ENCODE assay signal across 8 mouse cellular contexts in the genomic region with DNA sequence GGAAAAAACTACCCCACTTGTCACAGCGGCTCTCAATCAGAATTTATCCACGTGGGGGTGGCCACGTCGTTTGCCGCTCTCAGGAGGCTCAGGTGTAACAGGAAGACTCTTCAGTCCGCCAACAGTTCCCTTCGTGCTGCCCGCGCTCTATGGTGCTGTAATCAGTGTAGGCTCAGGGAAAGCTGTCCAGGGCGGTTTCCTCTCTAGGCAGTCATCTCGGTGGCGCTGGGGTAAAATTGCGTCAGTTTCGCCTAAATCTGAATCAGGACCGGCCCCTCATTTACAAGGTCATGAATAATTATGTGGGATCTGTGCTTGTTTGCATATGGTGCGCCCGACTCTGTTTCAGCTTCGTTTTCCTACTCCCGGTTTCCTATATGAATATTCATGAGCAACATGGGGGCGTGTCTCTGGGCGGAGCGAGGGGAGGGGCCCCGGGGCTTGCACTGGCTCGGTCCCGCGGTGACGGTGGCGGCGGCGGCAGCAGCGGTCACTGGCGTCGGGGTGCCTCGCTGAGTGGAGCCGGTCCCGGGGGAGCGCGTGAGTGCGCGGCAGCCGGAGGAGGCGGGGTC. TPM values are rescaled to one million over a fixed set of nuclear protein-coding genes. Genes with fewer than 3 reads are reported as not detected.
DNase-seq lines count a peak whose midpoint lies in the region; ATAC-seq lines count a peak whose summit lies in the region.

A gene (plus strand): TSS at position 427 of the 572 bp plus-strand sequence.

- ATAC-seq in hindbrain, embryonic 16.5 days, result peak; percentile 90

- H3K9me3 ChIP-seq in hindbrain, embryonic 16.5 days (ENCODE audit: control insufficient read depth, low read length), result no peaks in the 10 kb centered on the region

- DNase-seq in WW6 (ENCODE audit: low read depth, low spot score), result peak; percentile 74
- peak; percentile 81 to 90 for DNase-seq in cerebellum, postnatal 4 days (ENCODE audit: low spot score in 2 of 2)
- DNase-seq in gastrocnemius, adult 18-20 months (ENCODE audit: low spot score), result peak; percentile 99
- DNase-seq in left cerebral cortex, adult 18-20 months (ENCODE audit: low spot score in 2 of 2), result peak; percentile 93 to 94
- DNase-seq in right cerebral cortex, adult 18-20 months, result peak; percentile 96
- peak; percentile 83 for DNase-seq in urinary bladder, postnatal 10 days (ENCODE audit: low spot score)

- peak within 1 kb of the TSS; percentile 66 for H3K4me2 ChIP-seq in hindbrain, embryonic 16.5 days (ENCODE audit: low read length)

- H3K9ac ChIP-seq in hindbrain, embryonic 16.5 days (ENCODE audit: low read depth, low read length), result peak within 1 kb of the TSS; percentile 89

- no peaks in the 10 kb centered on the region for H3K79me2 ChIP-seq in macrophage (ENCODE audit: inconsistent target)

- under 1% methylated on average over 41 of the region's 42 CpGs for WGBS in hindbrain, embryonic 16.5 days
- under 1% methylated on average over 42 of the region's 42 CpGs for WGBS in macrophage (ENCODE audit: missing documents)

- peaks cover 40% of the 10 kb centered on the region for H3K36me3 ChIP-seq in hindbrain, embryonic 16.5 days (ENCODE audit: control insufficient read depth, insufficient read depth, low read length)
- peaks cover 39% of the 10 kb centered on the region for H3K36me3 ChIP-seq in macrophage (ENCODE audit: inconsistent target)

- H3K27ac ChIP-seq in hindbrain, embryonic 16.5 days (ENCODE audit: low read depth, low read length), result peak within 1 kb of the TSS; percentile 93
- no peak within 1 kb of the TSS for H3K27ac ChIP-seq in macrophage

- peak within 1 kb of the TSS; percentile 87 for H3K4me3 ChIP-seq in hindbrain, embryonic 16.5 days (ENCODE audit: low read length)
- H3K4me3 ChIP-seq in macrophage (ENCODE audit: inconsistent target), result peak within 1 kb of the TSS; percentile 25

- H3K27me3 ChIP-seq in hindbrain, embryonic 16.5 days (replicated peaks; ENCODE audit: control insufficient read depth, insufficient read depth, low read length), result no peaks in the 10 kb centered on the region

- H3K4me1 ChIP-seq in hindbrain, embryonic 16.5 days (ENCODE audit: control insufficient read depth, insufficient read depth, low read depth, low read length), result peaks cover 34% of the 10 kb centered on the region

RNA-seq across cellular contexts. Expression of the gene that starts here (rescaled TPM):
- total RNA-seq in gastrocnemius, adult 18-20 months (2021), result 10 to 100 TPM; 24.4 to 37.0 TPM
- 19.6 and 29.8 TPM in 2 replicates for polyA plus RNA-seq in hindbrain, embryonic 16.5 days (2015; fragmentation: Nextera tagmentation; extraction: Ambion mirVana)
- total RNA-seq in left cerebral cortex, adult 18-20 months (2021), result 100 to 1,000 TPM; 128 to 136 TPM
- 10 to 100 TPM in 16 of 26 experiments, 1 to 10 TPM in 10; 3.9 to 39.5 (median 12.2) TPM for total RNA-seq in macrophage (2018; cell fraction: chromatin; rRNA removed)
- total RNA-seq in macrophage (2018; cell fraction: cytosol; rRNA removed), result 10 to 100 TPM in 1 of 26 experiments, 1 to 10 TPM in 25; 3.6 to 10.6 (median 6.2) TPM
- total RNA-seq in macrophage (2018; cell fraction: nucleus; rRNA removed), result 10 to 100 TPM in 6 of 26 experiments, 1 to 10 TPM in 20; 5.8 to 27.1 (median 9.5) TPM
- polyA plus RNA-seq in macrophage (2018), result 6.1 to 6.8 TPM (median 6.4 TPM) in 3 replicates
